Mouse (Mus musculus) intestine, embryonic 16.5 days (tissue): ENCODE results near the gene Spsb4. TPM values are rescaled to one million over a fixed set of nuclear protein-coding genes. Genes with fewer than 3 reads are reported as not detected.

ENCODE experiments used
- ATAC-seq: fragments of 200-750 bp; cut with Nextera tagmentation; 2 replicates; pipeline ENCODE4 v1.8.0; 2017; ENCODE audit warnings: moderate TSS enrichment, moderate library complexity
- H3K27ac ChIP-seq: fragments of 300-500 bp; sonication (generic); 2 replicates; pipeline ENCODE4 v1.5.1; 2014; ENCODE audit warnings: mild to moderate bottlenecking, low read length
- H3K27me3 ChIP-seq: fragments of 300-500 bp; sonication (generic); replicated peaks from 2 replicates; pipeline ENCODE4 v1.6.1; 2014; ENCODE audit warnings: low read length, control low read depth, mixed read lengths; ENCODE audit not compliant: control insufficient read depth, insufficient read depth
- H3K36me3 ChIP-seq: fragments of 300-500 bp; sonication (generic); 2 replicates; pipeline ENCODE4 v1.6.1; 2014; ENCODE audit warnings: low read length, control low read depth; ENCODE audit not compliant: control insufficient read depth, insufficient read depth
- H3K4me1 ChIP-seq: fragments of 300-500 bp; sonication (generic); 2 replicates; pipeline ENCODE4 v1.6.1; 2014; ENCODE audit warnings: low read length, control low read depth, mixed read lengths; ENCODE audit not compliant: control insufficient read depth, insufficient read depth
- H3K4me2 ChIP-seq: fragments of 300-500 bp; sonication (generic); 2 replicates; pipeline ENCODE4 v1.6.1; 2014; ENCODE audit warnings: low read depth, low read length, control low read depth
- H3K4me3 ChIP-seq: fragments of 300-500 bp; sonication (generic); 2 replicates; pipeline ENCODE4 v1.5.1; 2014; ENCODE audit warnings: mild to moderate bottlenecking, low read length
- H3K9ac ChIP-seq: fragments of 300-500 bp; sonication (generic); 2 replicates; pipeline ENCODE4 v1.6.1; 2014; ENCODE audit warnings: low read depth, low read length
- H3K9me3 ChIP-seq: fragments of 300-500 bp; sonication (generic); 2 replicates; pipeline ENCODE4 v1.6.1; 2016; ENCODE audit warnings: low read length, control low read depth; ENCODE audit not compliant: control insufficient read depth
- WGBS: fragments of 180-500 bp; shearing (Covaris S2); extraction: QIAGEN DNeasy Blood & Tissue Kit; methylation state at CpG from one replicate; pipeline ENCODE4 v1.1.7; 2014; 5-methylcytosine and 5-hydroxymethylcytosine counted together
- polyA plus RNA-seq: library from polyadenylated mRNA; unstranded; fragments of >200 nt; fragmentation: Nextera tagmentation; extraction: Ambion mirVana; gene quantifications from 2 replicates; pipeline ENCODE4 v1.2.1, GENCODE M21; 2015

Spsb4 gene
- polyA plus RNA-seq, 1 experiment from 2014 or later, result 28.7 TPM

DNA sequence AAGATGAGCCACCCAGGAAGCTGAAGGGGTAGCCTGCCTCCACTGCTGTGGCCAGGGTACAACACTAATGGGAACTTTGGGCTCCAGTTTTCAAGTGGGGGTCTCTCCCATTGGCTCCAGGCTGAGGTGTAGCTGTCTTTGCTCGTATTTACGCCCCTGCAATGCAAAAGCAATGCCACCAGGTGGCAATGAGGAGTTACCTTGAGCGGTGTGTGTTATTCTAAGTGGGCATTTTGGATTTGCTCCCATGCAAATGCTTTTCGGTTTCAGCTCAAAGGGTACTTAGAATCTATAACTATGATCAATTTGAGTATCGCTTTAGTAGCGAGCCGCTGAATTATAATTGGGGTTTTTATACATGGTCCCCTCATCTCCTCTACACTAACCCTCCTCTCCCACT, 57.6 kb downstream of the Spsb4 start:
- Histone ChIP-seq H3K36me3 (no peaks in the 10 kb centered on the region), H3K9ac (no peak overlapping the region), H3K4me3 (no peak overlapping the region), H3K4me2 (no peak overlapping the region), H3K27ac (no peak overlapping the region), H3K4me1 (peaks cover 44% of the 10 kb centered on the region), H3K9me3 (no peaks in the 10 kb centered on the region), H3K27me3 (no peaks in the 10 kb centered on the region)
- 69% methylated on average over 7 of the region's 7 CpGs for WGBS
- ATAC-seq, result no peak

- 85% methylated on average over 4 of the region's 4 CpGs for WGBS
Measured at GRCm38 (mm10) chr9:96960241-96960640, 58.4 kb downstream of the Spsb4 start.

GRCm38 (mm10) chr9:96959469-96959868, 59.2 kb downstream of the Spsb4 start:
- Histone ChIP-seq H3K27ac (no peak overlapping the region), H3K4me2 (no peak overlapping the region), H3K4me1 (peaks cover 44% of the 10 kb centered on the region), H3K27me3 (no peaks in the 10 kb centered on the region), H3K9ac (no peak overlapping the region), H3K36me3 (no peaks in the 10 kb centered on the region), H3K9me3 (no peaks in the 10 kb centered on the region), H3K4me3 (no peak overlapping the region)
- WGBS, result 84% methylated on average over 7 of the region's 7 CpGs
- no peak for ATAC-seq

More at GRCm38 (mm10) chr9:96960241-96960640, 58.4 kb downstream of the Spsb4 start:
- no peak for ATAC-seq
- Histone ChIP-seq H3K27me3 (no peaks in the 10 kb centered on the region), H3K9ac (no peak overlapping the region), H3K27ac (no peak overlapping the region), H3K4me3 (no peak overlapping the region), H3K9me3 (no peaks in the 10 kb centered on the region), H3K4me2 (no peak overlapping the region), H3K4me1 (peaks cover 44% of the 10 kb centered on the region), H3K36me3 (no peaks in the 10 kb centered on the region)

- no peak overlapping the region for H3K9ac ChIP-seq
- H3K9me3 ChIP-seq, result no peaks in the 10 kb centered on the region
- 23% methylated on average over 6 of the region's 6 CpGs for WGBS
- peaks cover 36% of the 10 kb centered on the region for H3K4me1 ChIP-seq
- no peak overlapping the region for H3K4me3 ChIP-seq
- peak; percentile 39 for ATAC-seq
- no peak overlapping the region for H3K4me2 ChIP-seq
- H3K36me3 ChIP-seq, result no peaks in the 10 kb centered on the region
- H3K27me3 ChIP-seq, result no peaks in the 10 kb centered on the region
- peak overlapping the region; percentile 67 for H3K27ac ChIP-seq
Measured at GRCm38 (mm10) chr9:96958009-96958615, 60.5 kb downstream of the Spsb4 start.

- ATAC-seq, result no peak
- Histone ChIP-seq H3K27me3 (no peaks in the 10 kb centered on the region), H3K9ac (no peak overlapping the region), H3K4me2 (no peak overlapping the region), H3K36me3 (no peaks in the 10 kb centered on the region), H3K27ac (peak overlapping the region; percentile 67; the same call in 1 of the 2 replicates), H3K9me3 (no peaks in the 10 kb centered on the region), H3K4me1 (peaks cover 32% of the 10 kb centered on the region; the same call in 1 of the 2 replicates), H3K4me3 (no peak overlapping the region)
- 34% methylated on average over 6 of the region's 6 CpGs for WGBS
Measured at GRCm38 (mm10) chr9:96957298-96957865, 61.3 kb downstream of the Spsb4 start.

DNA sequence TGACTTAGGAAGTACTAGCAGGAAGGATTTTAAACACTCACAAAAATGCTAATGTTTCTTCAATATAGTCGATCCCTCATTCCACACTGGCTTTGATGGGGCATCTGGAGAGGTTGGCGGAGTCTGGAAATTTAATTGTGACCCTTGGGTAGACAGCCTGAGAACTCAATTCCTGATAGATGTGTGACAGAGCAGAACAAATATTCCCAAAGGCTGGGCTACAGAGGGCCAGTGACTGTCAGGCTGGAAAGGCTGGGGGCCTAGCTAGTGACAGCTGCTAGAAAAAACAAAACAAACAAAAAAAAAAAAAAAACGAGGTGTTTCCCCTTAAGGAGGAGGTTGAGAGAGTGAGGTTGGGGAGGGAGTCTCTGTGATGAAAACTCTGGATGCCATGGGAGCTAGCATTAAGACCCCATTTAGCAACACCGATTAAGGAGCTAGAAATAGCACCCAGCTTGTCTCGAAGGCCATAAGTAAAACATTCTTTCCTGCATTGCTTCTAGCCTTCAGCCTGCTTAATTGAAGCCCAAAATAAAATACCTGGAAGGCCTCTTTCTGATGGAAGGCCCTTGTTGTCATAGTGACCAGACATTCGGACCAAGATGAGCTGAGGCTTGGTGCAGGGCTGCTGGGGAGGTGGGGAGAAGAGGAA, 61.9 kb downstream of the Spsb4 start:
- Histone ChIP-seq H3K27ac (no peak overlapping the region), H3K36me3 (no peaks in the 10 kb centered on the region), H3K27me3 (no peaks in the 10 kb centered on the region), H3K4me3 (no peak overlapping the region), H3K4me1 (peaks cover 27% of the 10 kb centered on the region; the same call in 1 of the 2 replicates), H3K9ac (no peak overlapping the region), H3K4me2 (no peak overlapping the region), H3K9me3 (no peaks in the 10 kb centered on the region)
- ATAC-seq, result no peak
- WGBS, result 41% methylated on average over 6 of the region's 6 CpGs

GRCm38 (mm10) chr9:96954063-96954809, 64.4 kb downstream of the Spsb4 start:
- no peak for ATAC-seq
- H3K9ac ChIP-seq, result no peak overlapping the region
- 82% methylated on average over 15 of the region's 15 CpGs for WGBS

GRCm38 (mm10) chr9:96953443-96953842, 65.2 kb downstream of the Spsb4 start:
- H3K9me3 ChIP-seq, result no peaks in the 10 kb centered on the region
- H3K4me3 ChIP-seq, result no peak overlapping the region
- peaks cover 21% of the 10 kb centered on the region; the same call in 1 of the 2 replicates for H3K4me1 ChIP-seq
- H3K27ac ChIP-seq, result no peak overlapping the region
- H3K9ac ChIP-seq, result no peak overlapping the region
- no peak for ATAC-seq
- no peaks in the 10 kb centered on the region for H3K27me3 ChIP-seq
- no peak overlapping the region for H3K4me2 ChIP-seq
- H3K36me3 ChIP-seq, result no peaks in the 10 kb centered on the region
- WGBS, result 80% methylated on average over 8 of the region's 8 CpGs

More at GRCm38 (mm10) chr9:96954063-96954809, 64.4 kb downstream of the Spsb4 start:
- H3K27me3 ChIP-seq, result no peaks in the 10 kb centered on the region
- no peak overlapping the region for H3K27ac ChIP-seq
- no peak overlapping the region for H3K4me3 ChIP-seq
- H3K9me3 ChIP-seq, result no peaks in the 10 kb centered on the region
- H3K36me3 ChIP-seq, result no peaks in the 10 kb centered on the region
- peaks cover 24% of the 10 kb centered on the region; the same call in 1 of the 2 replicates for H3K4me1 ChIP-seq
- no peak overlapping the region for H3K4me2 ChIP-seq
